Mouse (Mus musculus) erythroblast, embryonic 14.5 days (primary cell): ENCODE data around the gene Slc41a2.
"Not testable (repeated sequence)": the region's sequence is repeated elsewhere in the genome, so short reads cannot be mapped to it uniquely, and the experiment has no call there.

ENCODE experiments used
- GATA1 ChIP-seq: IDR thresholded peaks from 2 replicates; pipeline ENCODE4 v1.6.1; 2012; ENCODE audit warnings: low read length, inconsistent platforms, mixed read lengths
- TAL1 ChIP-seq: IDR thresholded peaks from 3 replicates; pipeline ENCODE4 v1.6.1; 2012; ENCODE audit warnings: low read length, inconsistent platforms, mixed read lengths

- not testable (repeated sequence) for TF ChIP-seq TAL1, GATA1
Measured at GRCm38 (mm10) chr10:83351779-83352178, 14.1 kb upstream of the Slc41a2 start.
